Mouse (Mus musculus) activated CD4-positive, CD25-positive, alpha-beta regulatory T cell (primary cell): ENCODE data around the gene Mettl9. TPM values are rescaled to one million over a fixed set of nuclear protein-coding genes. Genes with fewer than 3 reads are reported as not detected.

Experiments
- polyA plus RNA-seq, 2 experiments: library from polyadenylated mRNA; unstranded; fragments of 100-300 nt; shearing (Covaris generic); gene quantifications; one replicate each; pipeline ENCODE4 v1.2.1; 2017

The Mettl9 gene
- 10 to 100 TPM; 21.5 to 34.4 TPM for polyA plus RNA-seq

GRCm38 (mm10) chr7:121033856-121034652, at the start of gene Mettl9:
TSS of gene Mettl9 (plus strand) at chr7:121034445.

GRCm38 (mm10) chr7:121074281-121074680, 40.0 kb downstream of the Mettl9 start, which contains the start of gene Igsf6:
TSS of gene Igsf6 (minus strand) at chr7:121074572.

GRCm38 (mm10) chr7:121081350-121081749, 47.1 kb downstream of the Mettl9 start, which contains the start of gene Otoa:
TSS of gene Otoa (plus strand) at chr7:121081650.

Other genes with a start within 250 kb of the Mettl9 start
- gene Gm5737, start 222.1 kb upstream of the Mettl9 start, polyA plus RNA-seq = under 1 TPM in 1 of 2 experiments, not detected in 1; 0.49 TPM
- 1 to 10 TPM; 4.9 to 7.5 TPM for gene Eef2k, start 191.6 kb upstream of the Mettl9 start, polyA plus RNA-seq
- gene Polr3e, start 116.7 kb upstream of the Mettl9 start, polyA plus RNA-seq = 10 to 100 TPM; 23.2 to 31.5 TPM
- 1 to 10 TPM; 2.6 to 3.5 TPM for gene Cdr2, start 52.1 kb upstream of the Mettl9 start, polyA plus RNA-seq
- 1 to 10 TPM in 1 of 2 experiments, under 1 TPM in 1; 0.48 to 1.1 TPM for gene Mfsd13b, start 51.9 kb upstream of the Mettl9 start, polyA plus RNA-seq
- gene Igsf6, start 40.1 kb downstream of the Mettl9 start, polyA plus RNA-seq = 1 to 10 TPM; 1.0 to 3.4 TPM
- gene Otoa, start 47.2 kb downstream of the Mettl9 start, polyA plus RNA-seq = under 1 TPM in 1 of 2 experiments, not detected in 1; 0.42 TPM